Mouse (Mus musculus): ENCODE measurements around the gene Serhl. TPM values are rescaled to one million over a fixed set of nuclear protein-coding genes. Genes with fewer than 3 reads are reported as not detected.

The Serhl gene
- total RNA-seq, 2 experiments from 2014 or later = 22.8 to 29.1 TPM

DNA sequence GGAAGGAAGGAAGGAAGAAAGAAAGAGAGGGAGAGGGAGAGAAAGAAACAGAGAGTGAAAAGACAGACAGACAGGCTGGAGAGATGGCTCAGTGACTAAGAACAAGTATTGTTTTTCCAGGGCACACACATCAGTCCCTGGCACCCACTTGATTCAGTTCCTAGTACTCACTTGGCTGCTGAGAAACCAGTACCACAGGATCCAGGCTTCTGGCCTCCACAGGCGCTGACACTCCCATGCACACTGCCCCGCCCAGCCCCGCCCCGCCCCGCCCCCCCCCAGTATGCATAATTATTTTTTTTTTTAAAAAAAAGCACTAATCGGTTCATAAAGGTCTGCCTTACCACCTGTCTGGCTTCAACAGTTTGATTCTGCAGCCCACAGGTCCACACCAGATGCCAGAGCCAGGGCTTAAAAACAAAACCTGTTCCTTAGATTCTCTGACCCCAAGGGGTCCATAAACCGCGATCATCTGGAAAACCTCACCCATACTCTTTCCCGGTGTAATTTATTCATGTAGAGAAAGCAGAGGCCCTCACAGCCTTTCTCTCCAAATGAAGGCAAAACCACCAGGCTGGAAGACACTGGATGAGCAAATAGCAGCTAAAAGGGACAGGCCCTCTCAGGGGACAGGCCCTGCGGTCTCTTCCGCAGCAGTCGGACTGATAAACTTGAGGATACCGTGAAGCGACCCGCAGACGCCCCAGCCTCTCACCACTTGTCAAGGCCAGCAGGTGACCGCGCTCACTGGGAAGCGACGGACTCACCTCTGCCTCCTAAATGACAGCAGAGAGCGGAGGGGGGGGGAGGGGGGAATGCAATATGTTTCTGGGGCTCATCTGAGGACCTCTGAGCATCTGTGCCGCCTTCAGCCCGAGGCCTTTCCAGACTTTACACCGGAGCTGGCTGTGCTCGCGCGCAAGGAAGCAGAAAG is 544 bp upstream of the Serhl start:
- intact Hi-C loops (cut with DNase I) = loop anchor here (5.0 kb wide), 1 partner anchor 119 kb away; no protein-coding TSS in a partner anchor
- no peak overlapping the region for H3K4me3 ChIP-seq
- H3K27ac ChIP-seq = no peak overlapping the region
- no peak for DNase-seq
- TF ChIP-seq CTCF (IDR thresholded peaks at IDR 0.05) = no peak

GRCm38 (mm10) chr15:83090874-83091273 is 1.6 kb downstream of the Serhl start:
- Histone ChIP-seq H3K27ac (no peak overlapping the region), H3K4me3 (no peak overlapping the region)
- DNase-seq = no peak
- intact Hi-C loops (cut with DNase I) = no loop called here
- no peak for TF ChIP-seq CTCF (IDR thresholded peaks at IDR 0.05)

- DNase-seq = peak; percentile 76
- TF ChIP-seq CTCF (IDR thresholded peaks at IDR 0.05) = no peak
- intact Hi-C loops (cut with DNase I) = no loop called here
- Histone ChIP-seq H3K27ac (no peak overlapping the region), H3K4me3 (no peak overlapping the region)
Observed at GRCm38 (mm10) chr15:83093687-83094086, 4.4 kb downstream of the Serhl start.

GRCm38 (mm10) chr15:83095950-83096349 is 6.6 kb downstream of the Serhl start:
- H3K27ac ChIP-seq = no peak overlapping the region
- peak; percentile 34; the same call in 1 of the 2 replicates for TF ChIP-seq CTCF (IDR thresholded peaks at IDR 0.05)
- H3K4me3 ChIP-seq = no peak overlapping the region
- intact Hi-C loops (cut with DNase I) = no loop called here
- no peak for DNase-seq

GRCm38 (mm10) chr15:83099533-83100331 is 10.4 kb downstream of the Serhl start:
- intact Hi-C loops (cut with DNase I) = no loop called here
- H3K27ac ChIP-seq = peak overlapping the region; percentile 84
- TF ChIP-seq CTCF (IDR thresholded peaks at IDR 0.05) = no peak
- DNase-seq = peak; percentile 96
- peak overlapping the region; percentile 78 for H3K4me3 ChIP-seq

DNA sequence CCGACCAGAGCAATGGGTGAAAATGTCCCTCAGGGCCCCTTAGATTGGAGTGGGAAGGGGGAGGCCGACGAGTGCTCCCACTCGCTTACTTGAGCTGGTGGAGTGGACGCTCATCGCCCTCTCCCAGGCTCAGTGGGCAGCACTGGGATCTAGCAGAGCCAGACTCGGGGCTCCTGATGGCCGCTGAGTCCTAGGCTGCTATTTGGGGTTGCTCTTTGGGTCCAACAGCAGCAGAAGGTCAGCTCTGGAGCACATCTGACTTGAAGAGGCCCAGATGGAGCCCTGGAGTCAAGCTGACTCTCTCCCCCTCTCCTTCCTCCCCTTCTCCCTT is 11.0 kb downstream of the Serhl start:
- Histone ChIP-seq H3K27ac (peak overlapping the region; percentile 84), H3K4me3 (peak overlapping the region; percentile 78)
- intact Hi-C loops (cut with DNase I) = no loop called here
- no peak for DNase-seq
- no peak for TF ChIP-seq CTCF (IDR thresholded peaks at IDR 0.05)

DNA sequence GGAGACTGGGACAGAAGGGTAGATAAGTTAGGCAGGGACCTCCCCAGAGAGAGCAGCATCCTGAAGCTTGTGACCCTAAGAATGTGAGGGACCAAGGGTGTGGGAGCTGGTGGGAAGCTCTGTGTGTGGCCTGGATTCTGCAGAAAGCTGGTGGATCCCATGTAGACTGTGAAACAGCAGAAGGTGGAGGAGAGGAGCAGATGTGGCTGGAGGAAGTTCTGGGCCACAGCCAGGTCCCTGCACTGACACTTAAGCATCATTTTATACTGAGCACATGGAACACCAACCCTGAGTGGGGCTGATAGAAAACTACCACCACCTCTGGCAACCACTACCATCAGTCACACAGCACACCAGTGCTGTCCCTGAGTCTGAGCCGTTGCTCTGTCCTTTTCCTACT is 13.8 kb downstream of the Serhl start:
- Histone ChIP-seq H3K4me3 (no peak overlapping the region), H3K27ac (no peak overlapping the region)
- intact Hi-C loops (cut with DNase I) = no loop called here
- no peak for TF ChIP-seq CTCF (IDR thresholded peaks at IDR 0.05)
- DNase-seq = no peak

- TF ChIP-seq CTCF (IDR thresholded peaks at IDR 0.05) = no peak
- H3K4me3 ChIP-seq = no peak overlapping the region
- intact Hi-C loops (cut with DNase I) = no loop called here
Observed at GRCm38 (mm10) chr15:83106426-83106825, 17.1 kb downstream of the Serhl start.

GRCm38 (mm10) chr15:83107814-83108213 is 18.5 kb downstream of the Serhl start:
- intact Hi-C loops (cut with DNase I) = no loop called here
- no peak overlapping the region for H3K27ac ChIP-seq
- no peak for TF ChIP-seq CTCF (IDR thresholded peaks at IDR 0.05)
- DNase-seq = no peak
- H3K4me3 ChIP-seq = no peak overlapping the region

More at GRCm38 (mm10) chr15:83106426-83106825, 17.1 kb downstream of the Serhl start:
- no peak overlapping the region for H3K27ac ChIP-seq
- no peak for DNase-seq

GRCm38 (mm10) chr15:83111290-83111689 is 22.0 kb downstream of the Serhl start:
- intact Hi-C loops (cut with DNase I) = loop anchor here (10.0 kb wide), 1 partner anchor 296 kb away; no protein-coding TSS in a partner anchor
- no peak for TF ChIP-seq CTCF (IDR thresholded peaks at IDR 0.05)
- no peak overlapping the region for H3K27ac ChIP-seq
- H3K4me3 ChIP-seq = no peak overlapping the region
- no peak for DNase-seq

DNA sequence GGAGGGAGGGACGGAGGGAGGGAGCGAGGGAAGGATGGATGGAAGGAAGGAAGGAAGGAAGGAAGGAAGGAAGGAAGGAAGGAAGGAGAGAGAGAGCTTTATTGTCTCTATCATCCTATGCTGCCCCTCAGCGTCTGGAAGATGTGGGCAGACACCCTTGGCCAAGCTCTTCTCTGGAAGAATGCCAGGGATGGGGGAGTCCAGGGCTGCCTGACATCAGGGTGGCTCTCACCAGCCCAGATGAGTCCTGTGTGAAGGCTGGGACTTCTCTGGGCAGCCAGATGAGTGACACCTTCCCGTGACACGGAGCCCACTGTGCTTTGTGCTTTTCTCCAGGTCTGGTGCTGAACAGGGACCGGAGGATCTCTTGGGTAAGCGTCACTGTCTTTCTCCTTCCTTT is 22.6 kb downstream of the Serhl start:
- no peak overlapping the region for H3K27ac ChIP-seq
- H3K4me3 ChIP-seq = no peak overlapping the region
- intact Hi-C loops (cut with DNase I) = loop anchor here (2.0 to 10.0 kb wide), 2 partner anchors 25 to 297 kb away; no protein-coding TSS in a partner anchor
- no peak for TF ChIP-seq CTCF (IDR thresholded peaks at IDR 0.05)
- no peak for DNase-seq

DNA sequence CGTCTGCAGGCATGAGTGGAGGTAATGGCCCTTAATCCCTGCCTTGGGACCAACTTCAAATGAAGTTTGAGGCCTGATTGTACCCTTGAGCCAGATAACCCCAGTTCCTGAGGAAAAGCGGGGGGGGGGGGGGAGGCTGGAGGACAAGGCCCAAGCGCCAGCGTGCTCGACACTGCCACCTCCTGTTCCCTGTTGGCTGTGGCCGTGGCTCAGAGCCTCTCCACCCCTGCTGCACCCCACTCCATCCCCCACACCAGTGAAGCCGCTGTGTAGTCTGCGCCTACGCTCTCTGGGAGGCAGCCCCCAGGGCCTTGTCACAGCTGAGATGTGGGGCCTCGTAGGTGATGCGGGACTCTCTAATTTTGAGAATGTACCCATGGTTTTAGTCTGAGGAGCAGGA is 23.6 kb downstream of the Serhl start:
- TF ChIP-seq CTCF (IDR thresholded peaks at IDR 0.05) = peak; percentile 66
- intact Hi-C loops (cut with DNase I) = loop anchor here (2.0 to 10.0 kb wide), 2 partner anchors 26 to 298 kb away; no protein-coding TSS in a partner anchor
- DNase-seq = peak; percentile 84
- Histone ChIP-seq H3K27ac (no peak overlapping the region), H3K4me3 (no peak overlapping the region)

DNA sequence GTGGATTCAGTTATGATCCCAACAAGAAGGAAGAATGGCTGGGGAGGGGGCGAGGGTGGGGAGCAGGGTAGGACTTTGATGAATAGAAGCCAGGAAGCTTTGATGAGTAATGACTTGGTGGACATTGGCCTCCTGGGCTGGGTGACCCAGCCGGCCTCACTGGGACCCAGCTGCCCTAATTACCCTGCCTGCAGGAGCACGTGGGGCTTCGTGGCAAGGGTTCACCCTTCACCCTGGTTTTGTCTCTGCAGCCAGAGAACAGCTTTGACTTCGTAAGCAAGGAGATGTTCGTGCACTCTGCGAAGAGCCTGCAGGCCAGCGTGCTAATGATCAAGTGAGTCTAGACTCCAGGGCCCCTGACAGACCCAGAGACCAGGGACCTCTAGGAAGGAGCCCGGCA is 24.8 kb downstream of the Serhl start:
- Histone ChIP-seq H3K4me3 (no peak overlapping the region), H3K27ac (no peak overlapping the region)
- TF ChIP-seq CTCF (IDR thresholded peaks at IDR 0.05) = no peak
- intact Hi-C loops (cut with DNase I) = loop anchor here (10.0 kb wide), 1 partner anchor 299 kb away; no protein-coding TSS in a partner anchor
- no peak for DNase-seq

Measured in gastrocnemius, adult 2 months (tissue).